Mouse (Mus musculus): ENCODE results near the gene Gm17651. TPM values are rescaled to one million over a fixed set of nuclear protein-coding genes. Genes with fewer than 3 reads are reported as not detected.

Gene Gm17651
- polyA plus RNA-seq, 1 experiment from 2014 or later = not detected

- peak; percentile 83 for ATAC-seq
- peak within 1 kb of the TSS; percentile 47 for H3K4me3 ChIP-seq (ENCODE audit: low read depth, low read length)
- peak within 1 kb of the TSS; percentile 72 for H3K4me2 ChIP-seq (replicated peaks; ENCODE audit: low read depth)
- peak within 1 kb of the TSS; percentile 74 for H3K27ac ChIP-seq (ENCODE audit: low read depth, low read length)
- 1% methylated on average over 18 of the region's 18 CpGs for WGBS
- H3K9me3 ChIP-seq (ENCODE audit: control insufficient read depth) = no peaks in the 10 kb centered on the region
- no peak for TF ChIP-seq CTCF (IDR thresholded peaks at IDR 0.05; ENCODE audit: low read depth)
- peaks cover 10% of the 10 kb centered on the region for H3K4me1 ChIP-seq (replicated peaks; ENCODE audit: control insufficient read depth, insufficient read depth, low read length)
- peak within 1 kb of the TSS; percentile 31 for H3K9ac ChIP-seq (ENCODE audit: low read depth, low read length)
- no peaks in the 10 kb centered on the region for H3K27me3 ChIP-seq (replicated peaks; ENCODE audit: control insufficient read depth, insufficient read depth, low read length)
- H3K36me3 ChIP-seq (ENCODE audit: control insufficient read depth, insufficient read depth) = no peaks in the 10 kb centered on the region
Measured at GRCm38 (mm10) chr3:97628391-97629001, 46.0 kb downstream of the Gm17651 start, which contains the start of gene Fmo5. Gene Fmo5, plus strand, starts transcription at chr3:97628804.

GRCm38 (mm10) chr3:97627893-97628292 is 46.6 kb downstream of the Gm17651 start:
- no peak for TF ChIP-seq CTCF (IDR thresholded peaks at IDR 0.05; ENCODE audit: low read depth)
- Histone ChIP-seq H3K4me1 (replicated peaks; ENCODE audit: control insufficient read depth, insufficient read depth, low read length) (peaks cover 10% of the 10 kb centered on the region), H3K4me3 (ENCODE audit: low read depth, low read length) (peak overlapping the region; percentile 47), H3K9me3 (ENCODE audit: control insufficient read depth) (no peaks in the 10 kb centered on the region), H3K9ac (ENCODE audit: low read depth, low read length) (no peak overlapping the region), H3K27me3 (replicated peaks; ENCODE audit: control insufficient read depth, insufficient read depth, low read length) (no peaks in the 10 kb centered on the region), H3K36me3 (ENCODE audit: control insufficient read depth, insufficient read depth) (no peaks in the 10 kb centered on the region), H3K4me2 (replicated peaks; ENCODE audit: low read depth) (peak overlapping the region; percentile 72), H3K27ac (ENCODE audit: low read depth, low read length) (peak overlapping the region; percentile 74)
- peak; percentile 69 for ATAC-seq
- WGBS = 40% methylated on average over 7 of the region's 7 CpGs

- no peak overlapping the region for H3K4me2 ChIP-seq (replicated peaks; ENCODE audit: low read depth)
- no peaks in the 10 kb centered on the region for H3K27me3 ChIP-seq (replicated peaks; ENCODE audit: control insufficient read depth, insufficient read depth, low read length)
- no peaks in the 10 kb centered on the region for H3K9me3 ChIP-seq (ENCODE audit: control insufficient read depth)
- H3K4me1 ChIP-seq (replicated peaks; ENCODE audit: control insufficient read depth, insufficient read depth, low read length) = peaks cover 10% of the 10 kb centered on the region
- H3K4me3 ChIP-seq (ENCODE audit: low read depth, low read length) = no peak overlapping the region
- no peak overlapping the region for H3K9ac ChIP-seq (ENCODE audit: low read depth, low read length)
- ATAC-seq = no peak
- no peak overlapping the region for H3K27ac ChIP-seq (ENCODE audit: low read depth, low read length)
- WGBS = 27% methylated on average over 2 of the region's 2 CpGs
- TF ChIP-seq CTCF (IDR thresholded peaks at IDR 0.05; ENCODE audit: low read depth) = no peak
- no peaks in the 10 kb centered on the region for H3K36me3 ChIP-seq (ENCODE audit: control insufficient read depth, insufficient read depth)
Measured at GRCm38 (mm10) chr3:97624611-97625010, 49.9 kb downstream of the Gm17651 start.

Small RNA genes lying within 50 kb of the gene (microRNA-seq; reads per million reads assigned to microRNA genes)
- gene Mir7225 = not detected

Other genes with a start within 250 kb of the Gm17651 start
- gene Chd1l, start 64.5 kb downstream of the Gm17651 start, polyA plus RNA-seq (2015; fragmentation: Nextera tagmentation; extraction: Ambion mirVana) = 9.0 and 9.9 TPM in 2 replicates
- 91.9 and 94.6 TPM in 2 replicates for gene Fmo5, start 45.9 kb downstream of the Gm17651 start, polyA plus RNA-seq (2015; fragmentation: Nextera tagmentation; extraction: Ambion mirVana)
- gene Prkab2, start 16.5 kb downstream of the Gm17651 start, polyA plus RNA-seq (2015; fragmentation: Nextera tagmentation; extraction: Ambion mirVana) = 3.1 and 4.1 TPM in 2 replicates
- 10.0 and 12.4 TPM in 2 replicates for gene Pde4dip, start 214.0 kb upstream of the Gm17651 start, polyA plus RNA-seq (2015; fragmentation: Nextera tagmentation; extraction: Ambion mirVana)
- 226 and 228 TPM in 2 replicates for gene Sec22b, start 226.5 kb upstream of the Gm17651 start, polyA plus RNA-seq (2015; fragmentation: Nextera tagmentation; extraction: Ambion mirVana)